Mouse (Mus musculus) neural tube, embryonic 12.5 days (tissue): ENCODE data around the gene Tmem40. TPM values are rescaled to one million over a fixed set of nuclear protein-coding genes. Genes with fewer than 3 reads are reported as not detected.

ENCODE experiments used
- ATAC-seq: fragments of 200-750 bp; cut with Nextera tagmentation; 2 replicates; pipeline ENCODE4 v1.8.0; 2017; ENCODE audit warnings: low read depth, mild to moderate bottlenecking, moderate TSS enrichment, moderate library complexity; ENCODE audit not compliant: low FRiP score
- H3K27ac ChIP-seq: fragments of 300-500 bp; sonication (generic); 2 replicates; pipeline ENCODE4 v1.5.1; 2016
- H3K27me3 ChIP-seq: fragments of 300-500 bp; sonication (generic); replicated peaks from 2 replicates; pipeline ENCODE4 v1.6.1; 2016; ENCODE audit warnings: mild to moderate bottlenecking
- H3K36me3 ChIP-seq: fragments of 300-500 bp; sonication (generic); 2 replicates; pipeline ENCODE4 v1.6.1; 2016; ENCODE audit warnings: mild to moderate bottlenecking
- H3K4me1 ChIP-seq: fragments of 300-500 bp; sonication (generic); 2 replicates; pipeline ENCODE4 v1.6.1; 2016
- H3K4me2 ChIP-seq: fragments of 300-500 bp; sonication (generic); replicated peaks from 2 replicates; pipeline ENCODE4 v1.6.1; 2016; ENCODE audit warnings: mild to moderate bottlenecking
- H3K4me3 ChIP-seq: fragments of 300-500 bp; sonication (generic); 2 replicates; pipeline ENCODE4 v1.5.1; 2016
- H3K9ac ChIP-seq: fragments of 300-500 bp; sonication (generic); 2 replicates; pipeline ENCODE4 v1.6.1; 2016; ENCODE audit warnings: mild to moderate bottlenecking
- H3K9me3 ChIP-seq: fragments of 300-500 bp; sonication (generic); 2 replicates; pipeline ENCODE4 v1.6.1; 2016; ENCODE audit warnings: mild to moderate bottlenecking
- WGBS: fragments of 180-500 bp; shearing (Covaris S2); methylation state at CpG from one replicate; pipeline ENCODE4 v1.1.7; 2016; 5-methylcytosine and 5-hydroxymethylcytosine counted together
- polyA plus RNA-seq: library from polyadenylated mRNA; unstranded; fragments of >200 nt; fragmentation: Nextera tagmentation; extraction: Ambion mirVana; gene quantifications from 2 replicates; pipeline ENCODE4 v1.2.1, GENCODE M21; 2016

Tmem40 gene
- 1.4 and 1.8 TPM in 2 replicates for polyA plus RNA-seq

DNA sequence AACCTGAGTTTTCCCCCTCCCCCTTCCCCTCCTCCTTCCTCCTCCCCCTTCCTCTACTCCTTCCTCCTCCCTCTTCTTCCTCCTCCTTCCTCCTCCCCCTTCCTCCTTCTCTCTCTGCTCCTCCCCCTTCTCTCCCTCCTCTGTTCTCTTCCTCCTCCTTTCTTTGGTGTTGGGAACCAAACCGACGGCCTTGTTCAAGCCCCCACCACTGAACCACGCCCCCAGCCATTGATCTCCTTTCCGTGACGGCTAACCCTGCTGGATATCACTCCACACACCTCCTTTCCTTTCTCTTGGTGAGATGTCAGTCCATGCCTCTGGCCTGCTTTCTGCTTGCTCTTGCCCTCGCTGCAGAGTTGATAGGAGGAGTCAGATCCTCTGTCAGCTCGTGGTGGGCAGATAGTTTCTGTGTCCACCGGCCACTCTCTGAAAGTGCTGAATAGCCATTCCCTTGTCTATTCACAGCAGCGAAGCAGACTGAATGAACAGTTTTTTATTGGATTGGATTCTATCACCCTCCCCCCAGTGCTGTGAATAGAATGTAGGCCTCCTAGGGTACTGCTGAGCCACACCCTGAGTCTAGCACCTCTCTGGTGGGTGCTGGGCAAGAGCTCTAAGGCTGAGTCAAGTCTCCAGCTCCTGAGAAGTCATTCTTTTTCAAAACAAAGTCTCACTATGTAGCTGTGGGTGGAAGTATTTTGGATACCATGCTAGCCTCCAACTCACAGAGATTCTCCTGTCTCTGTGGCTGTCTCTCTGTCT is at the start of gene Tmem40:
Tmem40 (minus strand) TSS at position 416 of the 762 bp plus-strand sequence.
- H3K4me3 ChIP-seq, result no peak within 1 kb of the TSS
- peaks cover 27% of the 10 kb centered on the region; the same call in 1 of the 2 replicates for H3K4me1 ChIP-seq
- ATAC-seq, result no peak
- H3K4me2 ChIP-seq, result peak within 1 kb of the TSS; percentile 10; the same call in 1 of the 2 replicates
- under 1% methylated on average over 9 of the region's 9 CpGs for WGBS
- H3K36me3 ChIP-seq, result no peaks in the 10 kb centered on the region
- H3K27me3 ChIP-seq, result no peaks in the 10 kb centered on the region
- peak within 1 kb of the TSS; percentile 29; the same call in 1 of the 2 replicates for H3K27ac ChIP-seq
- no peaks in the 10 kb centered on the region for H3K9me3 ChIP-seq
- H3K9ac ChIP-seq, result no peak within 1 kb of the TSS

DNA sequence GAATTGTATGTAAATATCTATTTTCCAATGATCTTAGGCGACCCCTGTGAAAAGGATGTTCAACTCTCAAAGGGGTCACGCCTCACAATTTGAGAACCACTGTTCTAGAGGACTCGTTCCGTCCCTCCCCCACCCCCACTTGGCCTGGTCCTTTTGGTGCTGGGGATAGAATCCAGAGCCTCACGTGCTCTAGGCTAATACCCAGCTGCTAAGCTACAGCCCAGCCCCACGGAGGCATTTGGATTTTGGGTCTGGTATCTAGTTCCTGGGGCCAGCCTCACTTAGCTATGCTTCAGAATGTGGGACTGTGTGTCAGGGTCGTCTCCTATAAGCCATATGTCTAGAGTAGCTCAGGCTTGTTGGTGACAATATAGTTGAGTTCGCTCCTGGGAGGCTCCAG is 49.4 kb upstream of the Tmem40 start:
- no peak overlapping the region for H3K27ac ChIP-seq
- H3K4me3 ChIP-seq, result no peak overlapping the region
- no peaks in the 10 kb centered on the region for H3K9me3 ChIP-seq
- no peak overlapping the region for H3K9ac ChIP-seq
- no peaks in the 10 kb centered on the region for H3K27me3 ChIP-seq
- WGBS, result 71% methylated on average over 8 of the region's 8 CpGs
- ATAC-seq, result no peak
- H3K4me1 ChIP-seq, result peaks cover 9% of the 10 kb centered on the region
- H3K4me2 ChIP-seq, result no peak overlapping the region
- peaks cover 9% of the 10 kb centered on the region for H3K36me3 ChIP-seq

- no peaks in the 10 kb centered on the region for H3K27me3 ChIP-seq
- ATAC-seq, result peak; percentile 83
- under 1% methylated on average over 47 of the region's 47 CpGs for WGBS
- H3K27ac ChIP-seq, result peak within 1 kb of the TSS; percentile 96
- H3K4me2 ChIP-seq, result peak within 1 kb of the TSS; percentile 89
- H3K9ac ChIP-seq, result peak within 1 kb of the TSS; percentile 98
- H3K4me1 ChIP-seq, result peaks cover 20% of the 10 kb centered on the region
- H3K36me3 ChIP-seq, result peaks cover 37% of the 10 kb centered on the region
- H3K4me3 ChIP-seq, result peak within 1 kb of the TSS; percentile 97
- no peaks in the 10 kb centered on the region for H3K9me3 ChIP-seq
Observed at GRCm38 (mm10) chr6:115808488-115809231, 46.5 kb upstream of the Tmem40 start, which contains the start of gene Rpl32. TSS of gene Rpl32 (minus strand) at chr6:115808747.

GRCm38 (mm10) chr6:115808196-115808487 is 45.9 kb upstream of the Tmem40 start:
- peak overlapping the region; percentile 98 for H3K9ac ChIP-seq
- peak overlapping the region; percentile 97 for H3K4me3 ChIP-seq
- peaks cover 39% of the 10 kb centered on the region for H3K36me3 ChIP-seq
- peaks cover 20% of the 10 kb centered on the region for H3K4me1 ChIP-seq
- WGBS, result under 1% methylated on average over 22 of the region's 22 CpGs
- no peaks in the 10 kb centered on the region for H3K9me3 ChIP-seq
- H3K27ac ChIP-seq, result peak overlapping the region; percentile 96
- ATAC-seq, result no peak
- H3K27me3 ChIP-seq, result no peaks in the 10 kb centered on the region
- peak overlapping the region; percentile 89 for H3K4me2 ChIP-seq

DNA sequence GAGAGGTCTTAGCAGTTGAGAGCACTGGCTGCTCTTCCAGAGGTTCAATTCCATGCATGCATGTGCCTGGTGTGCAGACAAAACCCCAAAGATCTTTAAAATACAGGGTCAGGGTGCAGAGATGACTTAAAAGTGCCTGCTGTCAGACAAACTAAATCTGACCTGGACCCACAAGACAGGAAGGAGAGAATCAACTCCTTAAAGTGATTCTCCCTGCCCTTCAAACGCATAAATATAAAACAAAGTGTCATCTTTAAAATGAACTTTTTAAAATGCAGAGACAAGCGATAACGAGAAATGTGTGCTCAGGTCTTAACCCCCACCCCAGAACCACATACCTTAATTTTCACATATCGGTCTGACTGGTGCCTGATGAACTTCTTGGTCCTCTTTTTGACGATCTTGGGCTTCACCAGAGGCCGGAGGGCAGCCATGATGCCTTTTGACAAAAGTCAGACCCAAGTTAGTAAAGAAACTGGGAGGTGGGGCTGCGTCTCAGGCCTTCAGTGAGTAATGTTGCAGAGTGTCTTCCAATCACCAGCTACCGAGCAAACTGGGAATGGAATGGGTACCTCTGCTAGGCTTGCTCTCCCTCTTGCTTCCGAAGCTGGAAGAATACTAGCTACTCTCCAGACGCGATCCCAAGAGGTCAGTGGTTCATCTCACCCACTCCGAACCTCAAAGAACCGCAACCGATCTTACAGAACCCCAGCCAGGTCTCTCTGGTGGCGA is 45.4 kb upstream of the Tmem40 start:
- H3K9me3 ChIP-seq, result no peaks in the 10 kb centered on the region
- WGBS, result 4% methylated on average over 15 of the region's 15 CpGs
- peak overlapping the region; percentile 89 for H3K4me2 ChIP-seq
- peak overlapping the region; percentile 98 for H3K9ac ChIP-seq
- peak overlapping the region; percentile 97 for H3K4me3 ChIP-seq
- no peak for ATAC-seq
- H3K27me3 ChIP-seq, result no peaks in the 10 kb centered on the region
- peak overlapping the region; percentile 96; the same call in 1 of the 2 replicates for H3K27ac ChIP-seq
- peaks cover 42% of the 10 kb centered on the region for H3K36me3 ChIP-seq
- H3K4me1 ChIP-seq, result peaks cover 20% of the 10 kb centered on the region

DNA sequence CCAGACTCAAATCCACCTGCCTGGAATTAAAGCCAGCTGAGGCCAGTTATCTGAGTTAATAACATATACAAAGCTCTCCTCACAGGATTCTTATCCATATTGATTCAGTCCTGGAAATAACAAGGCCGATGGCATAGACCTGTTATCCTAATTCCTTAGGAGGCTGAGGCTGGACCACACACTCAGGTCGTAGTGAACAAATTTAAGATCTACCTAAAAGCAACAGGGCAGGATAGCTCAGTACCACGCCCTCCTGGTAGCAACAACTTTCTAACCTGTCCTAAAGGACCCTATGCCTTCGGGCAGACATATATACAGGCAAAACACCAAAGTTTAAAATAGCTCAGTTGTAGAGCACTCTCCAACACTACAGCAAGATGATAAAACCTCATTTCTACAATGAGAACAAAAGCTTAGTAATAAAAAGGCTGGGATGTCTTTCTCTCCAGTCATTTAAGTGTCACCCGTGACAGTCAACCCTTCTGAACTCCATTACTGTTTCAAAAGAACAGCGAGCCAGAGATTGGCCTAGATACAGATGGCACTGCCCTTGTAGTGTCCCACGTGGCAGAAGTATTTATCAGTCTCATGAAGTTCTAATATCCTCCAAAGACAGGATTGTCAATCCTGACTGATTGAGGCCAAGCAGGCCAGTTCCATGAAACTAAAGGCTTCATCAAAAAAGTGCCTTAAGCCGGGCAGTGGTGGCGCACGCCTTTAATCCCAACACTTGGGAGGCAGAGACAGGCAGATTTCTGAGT is 42.4 kb upstream of the Tmem40 start:
- Histone ChIP-seq H3K4me1 (peaks cover 20% of the 10 kb centered on the region), H3K9ac (no peak overlapping the region), H3K4me2 (no peak overlapping the region), H3K9me3 (no peaks in the 10 kb centered on the region), H3K4me3 (no peak overlapping the region), H3K36me3 (peaks cover 70% of the 10 kb centered on the region), H3K27ac (no peak overlapping the region), H3K27me3 (no peaks in the 10 kb centered on the region)
- 60% methylated on average over 10 of the region's 10 CpGs for WGBS
- no peak for ATAC-seq

DNA sequence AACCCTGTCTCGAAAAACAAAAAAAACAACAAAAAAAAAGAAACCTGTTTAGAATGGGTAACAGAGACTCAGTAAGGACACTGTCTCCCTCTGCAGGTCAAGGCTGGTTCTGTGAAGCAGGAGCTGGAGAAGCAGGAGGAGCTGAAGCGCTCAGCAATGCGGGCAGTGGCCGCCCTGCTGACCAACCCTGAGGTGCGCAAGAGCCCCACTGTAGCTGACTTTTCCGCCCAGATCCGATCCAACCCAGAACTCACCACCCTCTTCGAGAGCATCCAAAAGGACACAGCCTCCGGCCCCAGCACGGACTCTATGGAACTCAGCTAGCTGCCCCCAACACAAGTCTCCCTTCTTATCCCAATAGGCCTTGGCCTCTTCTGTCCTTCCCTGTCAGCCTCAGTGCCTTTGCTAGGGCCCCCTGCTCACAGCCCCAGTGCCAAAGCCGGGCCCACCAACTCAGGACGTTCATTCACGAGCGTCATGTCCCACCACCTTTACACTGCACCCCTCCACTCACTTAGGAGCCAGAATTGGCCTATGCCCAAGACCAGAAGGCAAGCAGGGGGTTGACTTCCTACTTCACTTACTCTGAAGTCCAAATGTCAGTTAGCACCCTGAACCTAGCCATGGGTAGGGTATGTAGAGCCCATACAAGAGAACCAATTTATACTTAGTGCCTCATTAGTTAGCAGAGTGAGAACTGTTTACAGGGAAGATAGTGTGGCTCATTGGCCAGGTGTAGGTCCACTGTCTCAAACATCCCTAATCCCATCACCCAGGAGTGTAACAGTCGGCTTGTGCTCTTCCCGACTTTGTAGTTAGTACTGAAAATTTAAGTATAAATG is 41.6 kb upstream of the Tmem40 start:
- no peaks in the 10 kb centered on the region for H3K9me3 ChIP-seq
- H3K27me3 ChIP-seq, result no peaks in the 10 kb centered on the region
- H3K4me1 ChIP-seq, result peaks cover 20% of the 10 kb centered on the region
- WGBS, result 47% methylated on average over 16 of the region's 16 CpGs
- 0 out of 2 replicates have a peak, but pooled peaks have one; percentile 19 for ATAC-seq
- H3K4me2 ChIP-seq, result no peak overlapping the region
- H3K9ac ChIP-seq, result no peak overlapping the region
- H3K4me3 ChIP-seq, result no peak overlapping the region
- H3K27ac ChIP-seq, result no peak overlapping the region
- H3K36me3 ChIP-seq, result peaks cover 79% of the 10 kb centered on the region

- WGBS, result 96% methylated on average over 3 of the region's 3 CpGs
Observed at GRCm38 (mm10) chr6:115801811-115802210, 39.6 kb upstream of the Tmem40 start.

GRCm38 (mm10) chr6:115792691-115793215 is 30.5 kb upstream of the Tmem40 start:
- Histone ChIP-seq H3K36me3 (peaks cover 99% of the 10 kb centered on the region), H3K4me1 (no peaks in the 10 kb centered on the region), H3K27ac (no peak overlapping the region), H3K9me3 (no peaks in the 10 kb centered on the region), H3K27me3 (no peaks in the 10 kb centered on the region), H3K4me3 (no peak overlapping the region), H3K9ac (no peak overlapping the region), H3K4me2 (no peak overlapping the region)
- no peak for ATAC-seq
- 93% methylated on average over 21 of the region's 21 CpGs for WGBS

More at GRCm38 (mm10) chr6:115801811-115802210, 39.6 kb upstream of the Tmem40 start:
- Histone ChIP-seq H3K4me2 (no peak overlapping the region), H3K27me3 (no peaks in the 10 kb centered on the region), H3K27ac (no peak overlapping the region), H3K9ac (no peak overlapping the region), H3K4me3 (no peak overlapping the region), H3K4me1 (peaks cover 13% of the 10 kb centered on the region), H3K36me3 (peaks cover 92% of the 10 kb centered on the region), H3K9me3 (no peaks in the 10 kb centered on the region)
- ATAC-seq, result no peak

DNA sequence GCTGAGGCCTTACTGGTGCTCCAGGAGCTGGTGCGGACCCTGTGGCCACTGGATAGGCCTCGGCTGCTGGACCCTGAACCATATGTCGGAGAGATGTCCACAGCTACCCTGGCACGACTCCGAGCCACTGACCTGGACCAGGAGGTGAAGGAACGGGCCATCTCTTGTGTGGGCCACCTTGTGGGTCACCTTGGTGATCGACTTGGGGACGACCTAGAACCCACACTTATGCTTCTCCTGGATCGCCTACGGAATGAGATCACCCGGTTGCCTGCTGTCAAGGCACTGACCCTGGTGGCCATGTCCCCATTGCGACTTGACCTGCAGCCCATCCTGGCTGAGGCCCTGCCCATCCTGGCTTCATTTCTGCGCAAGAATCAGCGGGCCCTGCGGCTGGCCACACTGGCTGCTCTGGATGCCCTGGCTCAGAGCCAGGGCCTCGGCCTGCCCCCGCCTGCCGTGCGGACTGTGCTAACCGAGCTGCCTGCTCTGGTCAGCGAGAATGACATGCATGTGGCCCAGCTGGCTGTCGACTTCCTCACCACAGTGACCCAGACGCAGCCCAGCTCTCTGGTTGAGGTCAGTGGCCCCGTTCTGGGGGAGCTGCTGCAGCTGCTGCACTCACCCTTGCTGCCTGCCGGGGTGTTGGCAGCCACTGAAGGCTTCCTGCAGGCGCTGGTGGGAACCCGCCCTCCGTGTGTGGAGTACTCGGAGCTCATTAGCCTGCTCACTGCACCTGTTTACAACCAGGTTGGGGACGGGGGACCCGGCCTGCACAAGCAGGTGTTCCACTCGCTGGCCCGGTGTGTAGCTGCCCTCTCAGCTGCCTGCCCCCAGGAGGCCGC is 29.9 kb upstream of the Tmem40 start:
- peaks cover 98% of the 10 kb centered on the region for H3K36me3 ChIP-seq
- no peak overlapping the region; the same call in 1 of the 2 replicates for H3K9ac ChIP-seq
- WGBS, result 93% methylated on average over 34 of the region's 34 CpGs
- ATAC-seq, result no peak
- H3K27ac ChIP-seq, result no peak overlapping the region
- H3K4me3 ChIP-seq, result no peak overlapping the region
- H3K4me2 ChIP-seq, result no peak overlapping the region
- no peaks in the 10 kb centered on the region for H3K4me1 ChIP-seq
- no peaks in the 10 kb centered on the region for H3K27me3 ChIP-seq
- H3K9me3 ChIP-seq, result no peaks in the 10 kb centered on the region
